8 mouse cellular contexts compared by ENCODE assay signal in the genomic region with DNA sequence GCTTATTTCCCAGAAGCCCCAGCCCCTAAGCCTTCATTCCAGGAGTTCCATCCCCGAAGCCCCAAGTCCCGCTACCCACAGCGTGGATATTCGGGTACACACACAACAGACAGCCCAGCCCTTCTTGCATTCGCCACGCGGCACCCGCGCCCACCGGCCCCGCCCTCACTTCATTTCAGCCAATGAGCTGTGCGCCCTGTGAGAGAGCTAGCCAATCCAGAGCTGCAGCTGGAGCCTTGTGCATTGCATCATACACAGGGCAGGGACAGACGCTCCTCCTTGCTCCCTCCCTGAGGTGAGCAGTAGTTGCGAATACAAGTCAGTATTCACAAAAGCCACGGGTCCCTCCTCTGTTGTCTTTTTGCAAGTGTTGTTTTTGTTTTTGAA. TPM values are rescaled to one million over a fixed set of nuclear protein-coding genes. Genes with fewer than 3 reads are reported as not detected.
DNase-seq lines count a peak whose midpoint lies in the region; ATAC-seq and TF ChIP-seq lines count a peak whose summit lies in the region.

A gene (minus strand): TSS at position 169 of the 387 bp plus-strand sequence.

- peak; percentile 96 for ATAC-seq in heart, embryonic 13.5 days (ENCODE audit: extremely low read depth, insufficient number of reproducible peaks, low FRiP score, low TSS enrichment)
- ATAC-seq in liver, embryonic 12.5 days = peak; percentile 99
- ATAC-seq in stomach, embryonic 15.5 days (ENCODE audit: insufficient read depth, low FRiP score, low read depth) = peak; percentile 99

- peak; percentile 36; the same call in 1 of the 2 replicates for TF ChIP-seq POLR2A in brain, embryonic 14.5 days (IDR thresholded peaks at IDR 0.05; ENCODE audit: borderline replicate concordance, extremely low read depth, insufficient read depth, insufficient read length, poor library complexity, severe bottlenecking)

- peaks cover 33% of the 10 kb centered on the region for H3K4me1 ChIP-seq in erythroblast, embryonic 14.5 days (ENCODE audit: control insufficient read depth)
- peaks cover 28% of the 10 kb centered on the region for H3K4me1 ChIP-seq in heart, embryonic 13.5 days
- H3K4me1 ChIP-seq in liver, embryonic 12.5 days = peaks cover 30% of the 10 kb centered on the region
- H3K4me1 ChIP-seq in stomach, embryonic 15.5 days = peaks cover 14% of the 10 kb centered on the region; the same call in 1 of the 2 replicates

- no peak for TF ChIP-seq CTCF in C2C12 (IDR thresholded peaks at IDR 0.05; ENCODE audit: control insufficient read depth, insufficient read depth, insufficient read length)
- no peak for TF ChIP-seq CTCF in brain, embryonic 14.5 days (IDR thresholded peaks at IDR 0.05; ENCODE audit: borderline replicate concordance, extremely low read depth, insufficient read depth, insufficient read length)

- no peaks in the 10 kb centered on the region for H3K79me2 ChIP-seq in C2C12 (ENCODE audit: control insufficient read depth, insufficient read depth)

- H3K4me3 ChIP-seq in C2C12 (ENCODE audit: insufficient read depth, poor library complexity, severe bottlenecking) = peak within 1 kb of the TSS; percentile 30
- H3K4me3 ChIP-seq in erythroblast, embryonic 14.5 days (replicated peaks) = peak within 1 kb of the TSS; percentile 65
- peak within 1 kb of the TSS; percentile 64 for H3K4me3 ChIP-seq in heart, embryonic 13.5 days
- peak within 1 kb of the TSS; percentile 57 for H3K4me3 ChIP-seq in liver, embryonic 12.5 days
- peak within 1 kb of the TSS; percentile 53 for H3K4me3 ChIP-seq in stomach, embryonic 15.5 days (replicated peaks)

- no peaks in the 10 kb centered on the region for H3K9me3 ChIP-seq in erythroblast, embryonic 14.5 days (ENCODE audit: control insufficient read depth, low read length)
- no peaks in the 10 kb centered on the region for H3K9me3 ChIP-seq in heart, embryonic 13.5 days
- no peaks in the 10 kb centered on the region for H3K9me3 ChIP-seq in liver, embryonic 12.5 days (replicated peaks)
- H3K9me3 ChIP-seq in stomach, embryonic 15.5 days = no peaks in the 10 kb centered on the region

- WGBS in heart, embryonic 13.5 days = 0% methylated on average over 15 of the region's 15 CpGs
- WGBS in liver, embryonic 12.5 days (ENCODE audit: insufficient replicate concordance) = under 1% methylated on average over 15 of the region's 15 CpGs
- 2% methylated on average over 15 of the region's 15 CpGs for WGBS in stomach, embryonic 15.5 days

- H3K36me3 ChIP-seq in C2C12 (ENCODE audit: control insufficient read depth, insufficient read depth) = no peaks in the 10 kb centered on the region
- H3K36me3 ChIP-seq in erythroblast, embryonic 14.5 days (ENCODE audit: control insufficient read depth) = no peaks in the 10 kb centered on the region
- no peaks in the 10 kb centered on the region for H3K36me3 ChIP-seq in heart, embryonic 13.5 days
- H3K36me3 ChIP-seq in liver, embryonic 12.5 days = no peaks in the 10 kb centered on the region
- no peaks in the 10 kb centered on the region for H3K36me3 ChIP-seq in stomach, embryonic 15.5 days

- no peaks in the 10 kb centered on the region for H3K27me3 ChIP-seq in C2C12 (ENCODE audit: control insufficient read depth, insufficient read depth, insufficient read length)
- peaks cover 52% of the 10 kb centered on the region for H3K27me3 ChIP-seq in erythroblast, embryonic 14.5 days (ENCODE audit: control insufficient read depth)
- peaks cover 36% of the 10 kb centered on the region for H3K27me3 ChIP-seq in heart, embryonic 13.5 days (replicated peaks)
- peaks cover 52% of the 10 kb centered on the region for H3K27me3 ChIP-seq in liver, embryonic 12.5 days (replicated peaks)
- no peaks in the 10 kb centered on the region for H3K27me3 ChIP-seq in stomach, embryonic 15.5 days (replicated peaks)

- peak within 1 kb of the TSS; percentile 97 for H3K4me2 ChIP-seq in heart, embryonic 13.5 days
- H3K4me2 ChIP-seq in liver, embryonic 12.5 days = peak within 1 kb of the TSS; percentile 96
- peak within 1 kb of the TSS; percentile 88 for H3K4me2 ChIP-seq in stomach, embryonic 15.5 days

- H3K9ac ChIP-seq in heart, embryonic 13.5 days = peak within 1 kb of the TSS; percentile 89
- H3K9ac ChIP-seq in liver, embryonic 12.5 days = peak within 1 kb of the TSS; percentile 78
- peak within 1 kb of the TSS; percentile 35; the same call in 1 of the 2 replicates for H3K9ac ChIP-seq in stomach, embryonic 15.5 days

- 0 out of 2 replicates have a peak within 1 kb of the TSS, but pooled peaks have one; percentile 39 for H3K27ac ChIP-seq in heart, embryonic 13.5 days (replicated peaks)
- H3K27ac ChIP-seq in liver, embryonic 12.5 days = peak within 1 kb of the TSS; percentile 46; the same call in 1 of the 2 replicates
- H3K27ac ChIP-seq in stomach, embryonic 15.5 days = peak within 1 kb of the TSS; percentile 27; the same call in 1 of the 2 replicates

- peak within 1 kb of the TSS; percentile 60 for H3ac ChIP-seq in C2C12 (ENCODE audit: control insufficient read depth, insufficient read length, low read depth)

- DNase-seq in brain, embryonic 14.5 days (ENCODE audit: low read depth) = peak; percentile 97
- peak; percentile 94 for DNase-seq in kidney, postnatal 10 days
- peak; percentile 83 to 87 for DNase-seq in natural killer cell, adult 2 months (ENCODE audit: low spot score in 2 of 2)

- no peaks in the 10 kb centered on the region for H3K79me3 ChIP-seq in C2C12 (ENCODE audit: low read depth)

TF ChIP-seq in C2C12, 6 proteins besides CTCF, POLR2A, EP300 and RAD21:
- TF ChIP-seq CEBPB (IDR thresholded peaks at IDR 0.05; ENCODE audit: low read depth) (peak; percentile 97), MAX (IDR thresholded peaks at IDR 0.05) (peak; percentile 85), USF1 (IDR thresholded peaks at IDR 0.05; ENCODE audit: low read depth) (no peak)
TF ChIP-seq in C2C12: peak in this region for 2.

RNA-seq across cellular contexts. Expression of the gene that starts here (rescaled TPM):
- 16.1 TPM for polyA plus RNA-seq in C2C12 (2012; fragmentation: generic; extraction: Trizol)
- 19.9 and 26.8 TPM in 2 replicates for polyA plus RNA-seq in brain, embryonic 14.5 days (2012; rRNA removed)
- polyA plus RNA-seq in erythroblast, embryonic 14.5 days (2012) = 0.03 and 0.06 TPM in 2 replicates
- 22.2 and 23.5 TPM in 2 replicates for polyA plus RNA-seq in heart, embryonic 13.5 days (2015; fragmentation: Nextera tagmentation; extraction: Ambion mirVana)
- 11.0 and 11.3 TPM in 2 replicates for polyA plus RNA-seq in liver, embryonic 12.5 days (2016; fragmentation: Nextera tagmentation; extraction: Ambion mirVana)
- 32.5 and 32.7 TPM in 2 replicates for polyA plus RNA-seq in stomach, embryonic 15.5 days (2015; fragmentation: Nextera tagmentation; extraction: Ambion mirVana)

Comparison
In these comparisons a context has a peak if more than half of its experiments do, and no peak if none do; other contexts are left out.
1. Peak in every context shown above with its lines: DNase-seq, ATAC-seq, H3K4me3 ChIP-seq and H3K27ac ChIP-seq.
2. RNA of the gene that starts here (polyA plus RNA-seq): 32.5 to 32.7 TPM in stomach, embryonic 15.5 days, 22.2 to 23.5 TPM in heart, embryonic 13.5 days, 19.9 to 26.8 TPM in brain, embryonic 14.5 days, 16.1 TPM in C2C12 (single experiment) and 11.0 to 11.3 TPM in liver, embryonic 12.5 days; 0.03 to 0.06 TPM in erythroblast, embryonic 14.5 days; every median in the first group is over 10 times any median in the second.
3. H3K9ac ChIP-seq: peak in every context shown above with its lines; median percentile 89 in heart, embryonic 13.5 days; 78 in liver, embryonic 12.5 days; 35 in stomach, embryonic 15.5 days.